Mouse (Mus musculus) heart, embryonic 10.5 days (tissue): ENCODE data around the gene Krt71. TPM values are rescaled to one million over a fixed set of nuclear protein-coding genes. Genes with fewer than 3 reads are reported as not detected.
"Not testable (repeated sequence)": the region's sequence is repeated elsewhere in the genome, so short reads cannot be mapped to it uniquely, and the experiment has no call there.

ENCODE experiments used
- DNase-seq: peaks from one replicate; pipeline ENCODE4 v3.0.0-alpha.2; 2017; ENCODE audit warnings: low spot score
- H3K27ac ChIP-seq: fragments of 300-500 bp; sonication (generic); 2 replicates; pipeline ENCODE4 v1.5.1; 2016; ENCODE audit warnings: mild to moderate bottlenecking
- H3K27me3 ChIP-seq: fragments of 300-500 bp; sonication (generic); 2 replicates; pipeline ENCODE4 v1.6.1; 2016; ENCODE audit warnings: mild to moderate bottlenecking; ENCODE audit not compliant: poor library complexity, insufficient read depth, severe bottlenecking
- H3K36me3 ChIP-seq: fragments of 300-500 bp; sonication (generic); 2 replicates; pipeline ENCODE4 v1.6.1; 2016; ENCODE audit warnings: mild to moderate bottlenecking, moderate library complexity
- H3K4me1 ChIP-seq: fragments of 300-500 bp; sonication (generic); 2 replicates; pipeline ENCODE4 v1.6.1; 2016; ENCODE audit warnings: mild to moderate bottlenecking
- H3K4me3 ChIP-seq: fragments of 300-500 bp; sonication (generic); 2 replicates; pipeline ENCODE4 v1.5.1; 2016; ENCODE audit warnings: mild to moderate bottlenecking, moderate library complexity
- H3K9me3 ChIP-seq: fragments of 300-500 bp; sonication (generic); 2 replicates; pipeline ENCODE4 v1.6.1; 2016; ENCODE audit warnings: mild to moderate bottlenecking, moderate library complexity
- WGBS: fragments of 180-500 bp; shearing (Covaris S2); methylation state at CpG from one replicate; pipeline ENCODE4 v1.1.7; 2016; 5-methylcytosine and 5-hydroxymethylcytosine counted together
- microRNA-seq: library from miRNA; unstranded; fragments of <30 nt; microRNA quantifications from one replicate; pipeline ENCODE4, GENCODE M21; 2017
- polyA plus RNA-seq: library from polyadenylated mRNA; unstranded; fragments of >200 nt; fragmentation: Nextera tagmentation; extraction: Ambion mirVana; gene quantifications from 2 replicates; pipeline ENCODE4 v1.2.1, GENCODE M21; 2016

Gene Krt71
- polyA plus RNA-seq, 1 experiment from 2014 or later = not detected

DNA sequence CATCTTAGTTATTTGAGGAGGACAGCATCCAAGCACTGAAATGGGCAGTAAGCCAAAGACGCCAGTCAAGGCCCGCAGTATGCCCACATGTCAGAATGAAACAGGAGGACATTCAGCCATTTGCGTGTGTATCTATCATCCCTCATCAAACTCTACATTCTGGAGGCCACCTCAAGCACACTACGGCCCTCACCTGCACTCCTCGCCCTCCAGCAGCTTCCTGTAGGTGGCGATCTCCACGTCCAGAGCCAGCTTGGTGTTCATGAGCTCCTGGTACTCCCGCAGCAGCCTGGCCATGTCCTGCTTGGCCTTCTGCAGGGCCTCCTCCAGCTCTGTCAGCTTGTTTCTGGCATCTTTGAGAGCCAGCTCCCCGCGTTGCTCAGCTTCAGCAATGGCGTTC lies 34.2 kb downstream of the Krt71 start:
- Histone ChIP-seq H3K4me1 (no peaks in the 10 kb centered on the region), H3K27me3 (peaks cover 33% of the 10 kb centered on the region), H3K36me3 (no peaks in the 10 kb centered on the region), H3K27ac (no peak overlapping the region), H3K9me3 (no peaks in the 10 kb centered on the region), H3K4me3 (no peak overlapping the region)
- peak; percentile 64 for DNase-seq
- WGBS = 61% methylated on average over 11 of the region's 11 CpGs

DNA sequence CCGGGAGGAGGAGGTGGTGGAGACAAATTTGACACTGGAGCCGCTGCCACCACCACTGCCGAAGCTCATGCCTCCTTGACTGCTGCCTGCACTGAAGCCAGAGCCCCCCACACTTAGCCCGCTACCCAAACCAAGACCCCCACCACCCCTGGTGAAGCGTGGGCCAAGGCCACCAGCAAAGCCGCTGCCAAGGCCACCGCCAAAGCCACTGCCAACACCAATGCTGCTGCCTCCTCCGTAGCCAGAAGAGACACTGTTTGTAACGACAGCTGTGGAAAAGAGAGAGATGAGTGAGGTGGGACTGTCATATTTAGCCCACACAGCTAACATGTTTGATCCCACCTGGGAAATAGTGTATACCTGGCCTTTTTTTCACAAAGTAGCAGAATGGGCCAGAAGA lies 35.5 kb downstream of the Krt71 start:
- peak; percentile 74 for DNase-seq
- no peaks in the 10 kb centered on the region for H3K36me3 ChIP-seq

GRCm38 (mm10) chr15:101704066-101704465 lies 38.8 kb downstream of the Krt71 start:
- peak; percentile 73 for DNase-seq
- H3K4me1 ChIP-seq = no peaks in the 10 kb centered on the region
- H3K9me3 ChIP-seq = no peaks in the 10 kb centered on the region
- H3K27me3 ChIP-seq = peaks cover 26% of the 10 kb centered on the region
- WGBS = 66% methylated on average over 4 of the region's 4 CpGs
- no peak overlapping the region for H3K27ac ChIP-seq
- H3K4me3 ChIP-seq = no peak overlapping the region
- H3K36me3 ChIP-seq = no peaks in the 10 kb centered on the region

More for the DNA sequence above, 35.5 kb downstream of the Krt71 start:
- Histone ChIP-seq H3K9me3 (no peaks in the 10 kb centered on the region), H3K27ac (no peak overlapping the region), H3K4me3 (no peak overlapping the region), H3K4me1 (no peaks in the 10 kb centered on the region), H3K27me3 (peaks cover 26% of the 10 kb centered on the region)
- 77% methylated on average over 9 of the region's 9 CpGs for WGBS

- 48% methylated on average over 2 of the region's 2 CpGs for WGBS
- no peak overlapping the region for H3K27ac ChIP-seq
- H3K36me3 ChIP-seq = no peaks in the 10 kb centered on the region
- no peaks in the 10 kb centered on the region for H3K9me3 ChIP-seq
- H3K27me3 ChIP-seq = peaks cover 15% of the 10 kb centered on the region; the same call in 1 of the 2 replicates
- peak; percentile 55 for DNase-seq
- H3K4me1 ChIP-seq = no peaks in the 10 kb centered on the region
- no peak overlapping the region for H3K4me3 ChIP-seq
Observed at GRCm38 (mm10) chr15:101702380-101702779, 40.5 kb downstream of the Krt71 start.

DNA sequence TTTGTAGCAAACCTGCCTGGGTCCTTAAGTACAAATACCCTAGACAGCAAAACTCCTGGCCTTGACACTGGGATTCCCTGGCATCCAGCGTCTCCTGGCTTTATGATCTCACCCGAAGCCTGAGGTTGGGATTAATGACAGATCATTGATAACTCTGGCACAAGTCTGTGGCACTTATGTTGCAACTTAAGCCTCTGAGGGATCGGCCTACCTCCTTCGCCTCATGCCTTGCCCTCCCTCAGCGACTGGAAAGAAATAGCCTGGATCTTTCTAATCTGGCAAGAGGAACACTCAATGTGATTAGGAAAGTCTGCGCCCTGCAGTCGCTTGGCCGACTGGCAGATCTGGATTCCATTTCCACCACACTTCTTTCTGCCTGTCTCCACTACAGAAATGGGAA lies 43.0 kb downstream of the Krt71 start:
- Histone ChIP-seq H3K27ac (no peak overlapping the region), H3K27me3 (peaks cover 6% of the 10 kb centered on the region; the same call in 1 of the 2 replicates), H3K4me1 (no peaks in the 10 kb centered on the region), H3K9me3 (no peaks in the 10 kb centered on the region), H3K36me3 (no peaks in the 10 kb centered on the region), H3K4me3 (no peak overlapping the region)
- no peak for DNase-seq
- WGBS = 70% methylated on average over 8 of the region's 8 CpGs

DNA sequence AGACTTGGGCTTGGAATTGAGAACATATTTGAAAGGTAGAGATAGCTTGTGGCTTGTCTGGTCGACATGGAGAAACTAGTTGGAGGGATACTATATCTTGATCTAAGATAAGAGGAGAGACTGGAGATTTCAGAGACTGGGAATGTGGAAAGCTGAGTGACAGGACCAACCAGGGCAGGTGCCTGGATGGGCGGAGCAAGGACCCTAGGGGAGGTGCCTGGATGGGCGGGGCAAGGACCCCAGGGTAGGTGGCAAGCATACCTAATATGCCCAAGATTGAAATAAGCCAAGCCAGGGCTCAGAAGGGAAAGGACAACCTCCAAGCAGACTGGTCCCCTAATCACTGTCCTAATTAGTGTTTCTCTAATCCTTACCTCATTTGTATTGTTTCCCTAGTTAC lies 43.7 kb downstream of the Krt71 start:
- Histone ChIP-seq H3K4me1 (no peaks in the 10 kb centered on the region), H3K27ac (no peak overlapping the region), H3K4me3 (no peak overlapping the region), H3K9me3 (no peaks in the 10 kb centered on the region), H3K27me3 (peaks cover 6% of the 10 kb centered on the region; the same call in 1 of the 2 replicates), H3K36me3 (no peaks in the 10 kb centered on the region)
- DNase-seq = peak; percentile 63
- 41% methylated on average over 3 of the region's 3 CpGs for WGBS

DNA sequence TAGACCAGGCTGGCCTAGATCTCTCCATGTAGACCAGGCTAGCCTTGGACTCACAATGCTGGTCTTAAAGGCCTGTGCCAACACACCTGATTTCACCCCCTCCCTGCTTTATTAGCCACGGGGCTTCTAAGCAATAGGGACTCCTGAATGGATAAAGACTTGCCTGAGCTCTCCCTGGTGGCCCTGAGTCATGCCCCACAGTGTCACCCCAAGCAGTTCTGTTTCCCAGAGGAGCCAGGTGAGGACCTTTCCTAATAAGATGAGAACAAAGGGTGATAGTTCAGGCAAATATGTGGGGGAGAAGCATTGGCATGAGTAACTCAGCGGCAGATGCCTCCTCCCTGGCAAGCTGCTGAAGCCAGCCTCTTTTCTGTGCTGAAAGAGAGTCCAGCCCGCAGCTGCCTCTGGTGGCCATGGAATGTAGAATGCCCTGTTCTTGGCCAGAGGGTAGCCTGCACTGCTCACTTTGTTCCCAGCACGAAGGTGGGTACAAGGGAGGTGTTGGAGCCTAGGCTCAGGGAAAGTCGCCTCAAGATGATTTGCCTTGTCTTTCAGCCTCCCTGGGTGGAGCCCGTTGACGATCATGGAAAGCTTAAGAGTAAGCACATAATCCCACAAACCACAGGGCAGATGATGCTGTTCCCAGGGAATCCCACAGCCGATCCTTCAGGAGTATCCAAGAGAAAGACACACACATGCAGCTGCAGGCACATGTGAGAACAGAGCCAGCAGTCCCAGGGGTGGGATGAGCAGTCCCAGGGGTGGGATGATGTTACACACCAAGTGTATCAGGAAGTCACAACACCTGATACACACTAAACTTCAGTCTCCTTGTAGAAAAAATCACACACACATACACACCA lies 45.4 kb downstream of the Krt71 start:
- Histone ChIP-seq H3K27me3 (peaks cover 6% of the 10 kb centered on the region; the same call in 1 of the 2 replicates), H3K27ac (no peak overlapping the region), H3K36me3 (no peaks in the 10 kb centered on the region), H3K4me3 (no peak overlapping the region), H3K9me3 (no peaks in the 10 kb centered on the region), H3K4me1 (no peaks in the 10 kb centered on the region)
- 67% methylated on average over 8 of the region's 8 CpGs for WGBS
- no peak for DNase-seq

GRCm38 (mm10) chr15:101694207-101694606 lies 48.7 kb downstream of the Krt71 start, which contains the start of gene Krt6a:
TSS of gene Krt6a (minus strand) at chr15:101694307.
- Histone ChIP-seq H3K27ac (no peak within 1 kb of the TSS), H3K36me3 (no peaks in the 10 kb centered on the region)
- WGBS = 76% methylated on average over 5 of the region's 5 CpGs

GRCm38 (mm10) chr15:101690460-101690859 lies 52.4 kb downstream of the Krt71 start:
- not testable (repeated sequence) for DNase-seq, H3K36me3 ChIP-seq, H3K4me1 ChIP-seq, H3K27me3 ChIP-seq, H3K4me3 ChIP-seq, H3K27ac ChIP-seq, H3K9me3 ChIP-seq
- 84% methylated on average over 5 of the region's 5 CpGs for WGBS

More at GRCm38 (mm10) chr15:101694207-101694606, 48.7 kb downstream of the Krt71 start, which contains the start of gene Krt6a:
- H3K27me3 ChIP-seq = peaks cover 6% of the 10 kb centered on the region; the same call in 1 of the 2 replicates
- no peak for DNase-seq
- no peaks in the 10 kb centered on the region for H3K4me1 ChIP-seq
- no peaks in the 10 kb centered on the region for H3K9me3 ChIP-seq
- H3K4me3 ChIP-seq = no peak within 1 kb of the TSS

- 73% methylated on average over 2 of the region's 2 CpGs for WGBS
- DNase-seq = no peak
- H3K36me3 ChIP-seq = no peaks in the 10 kb centered on the region
- H3K4me3 ChIP-seq = no peak overlapping the region
- no peaks in the 10 kb centered on the region for H3K9me3 ChIP-seq
- no peaks in the 10 kb centered on the region for H3K4me1 ChIP-seq
- no peaks in the 10 kb centered on the region for H3K27me3 ChIP-seq
- no peak overlapping the region for H3K27ac ChIP-seq
Observed at GRCm38 (mm10) chr15:101688161-101688560, 54.7 kb downstream of the Krt71 start.

Small RNA genes within 50 kb of the gene (microRNA-seq; reads per million reads assigned to microRNA genes)
- gene Gm44323 = not detected
- gene Gm44342 = not detected

Other genes starting within 250 kb of the Krt71 start
- gene Gm49425, start 225.8 kb downstream of the Krt71 start, polyA plus RNA-seq = not detected in 2 replicates
- gene Krt84, start 210.3 kb downstream of the Krt71 start, polyA plus RNA-seq = not detected in 2 replicates
- gene Krt82, start 192.4 kb downstream of the Krt71 start, polyA plus RNA-seq = not detected in 2 replicates
- 0.26 and 0.29 TPM in 2 replicates for gene Krt90, start 180.2 kb downstream of the Krt71 start, polyA plus RNA-seq
- 0.10 TPM in 1 of 2 replicates, not detected in the other for gene Krt75, start 169.2 kb downstream of the Krt71 start, polyA plus RNA-seq
- not detected in 2 replicates for gene Gm5414, start 114.9 kb downstream of the Krt71 start, polyA plus RNA-seq
- gene Gm5478, start 95.7 kb downstream of the Krt71 start, polyA plus RNA-seq = not detected in 2 replicates
- not detected in 2 replicates for gene Krt6b, start 62.8 kb downstream of the Krt71 start, polyA plus RNA-seq
- 0.05 TPM in 1 of 2 replicates, not detected in the other for gene Krt6a, start 48.8 kb downstream of the Krt71 start, polyA plus RNA-seq
- gene Krt5, start 30.2 kb downstream of the Krt71 start, polyA plus RNA-seq = 0.33 and 1.4 TPM in 2 replicates
- not detected in 2 replicates for gene Krt72, start 43.4 kb upstream of the Krt71 start, polyA plus RNA-seq
- gene Krt73, start 59.2 kb upstream of the Krt71 start, polyA plus RNA-seq = not detected in 2 replicates
- not detected in 2 replicates for gene Krt2, start 75.1 kb upstream of the Krt71 start, polyA plus RNA-seq
- 0.30 and 1.0 TPM in 2 replicates for gene Krt1, start 107.7 kb upstream of the Krt71 start, polyA plus RNA-seq
- 0.04 TPM in 1 of 2 replicates, not detected in the other for gene Krt77, start 126.6 kb upstream of the Krt71 start, polyA plus RNA-seq
- gene Krt76, start 149.8 kb upstream of the Krt71 start, polyA plus RNA-seq = not detected in 2 replicates
- gene Krt4, start 181.6 kb upstream of the Krt71 start, polyA plus RNA-seq = 0.09 TPM in 1 of 2 replicates, not detected in the other
- 1.8 TPM in 2 replicates for gene Krt79, start 197.2 kb upstream of the Krt71 start, polyA plus RNA-seq
- not detected in 2 replicates for gene Krt78, start 211.2 kb upstream of the Krt71 start, polyA plus RNA-seq